Mouse (Mus musculus): ENCODE results near the gene Thsd4.

Thsd4 gene

GRCm38 (mm10) chr9:60381010-60381409, 140.8 kb downstream of the Thsd4 start:
- no peak for DNase-seq (ENCODE audit: low spot score)

DNA sequence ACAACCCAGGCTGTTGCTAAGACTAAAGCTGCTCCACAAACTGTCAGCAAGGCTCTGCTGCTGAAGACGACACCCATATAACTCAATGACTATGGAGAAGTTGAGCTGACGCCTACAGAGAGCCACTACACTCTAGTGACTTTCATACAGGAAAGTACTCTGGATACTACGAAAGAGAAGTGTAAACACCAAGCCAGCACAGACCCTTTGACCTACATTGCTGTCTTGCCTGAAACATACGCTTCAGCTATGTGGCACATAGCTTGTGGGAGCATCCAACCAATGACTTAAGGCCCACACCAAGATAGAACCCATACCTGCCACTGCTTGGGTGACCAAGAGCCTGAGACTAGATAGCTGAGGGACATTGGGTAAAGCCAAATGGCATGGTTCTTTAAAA, 141.3 kb downstream of the Thsd4 start:
- no peak for DNase-seq (ENCODE audit: low spot score)

DNA sequence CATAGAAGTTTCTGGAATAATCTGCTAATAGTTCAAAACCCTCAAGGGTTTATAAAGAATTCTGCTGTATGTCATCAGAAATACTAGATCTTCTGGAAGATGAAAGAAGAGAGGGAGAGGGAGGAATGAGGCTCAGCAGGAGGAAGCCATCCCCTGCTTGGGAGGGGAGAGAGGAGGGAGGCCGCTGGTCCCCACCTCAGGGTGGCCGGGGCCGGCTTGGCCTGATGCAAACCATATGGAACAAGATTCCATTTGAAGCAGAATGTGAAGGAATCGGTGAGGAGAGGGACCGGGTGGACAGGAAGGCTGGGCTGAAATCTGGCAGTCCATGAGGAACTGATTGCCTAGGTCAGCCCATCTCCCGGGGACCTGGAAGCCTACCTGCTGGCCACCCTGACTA, 143.6 kb downstream of the Thsd4 start:
- no peak for DNase-seq (ENCODE audit: low spot score)

- DNase-seq (ENCODE audit: low spot score) = no peak
Observed at GRCm38 (mm10) chr9:60373161-60373737, 148.6 kb downstream of the Thsd4 start.

- DNase-seq (ENCODE audit: low spot score) = no peak
Observed at GRCm38 (mm10) chr9:60368516-60368915, 153.3 kb downstream of the Thsd4 start.

- no peak for DNase-seq (ENCODE audit: low spot score)
Observed at GRCm38 (mm10) chr9:60367617-60368305, 154.1 kb downstream of the Thsd4 start.

DNA sequence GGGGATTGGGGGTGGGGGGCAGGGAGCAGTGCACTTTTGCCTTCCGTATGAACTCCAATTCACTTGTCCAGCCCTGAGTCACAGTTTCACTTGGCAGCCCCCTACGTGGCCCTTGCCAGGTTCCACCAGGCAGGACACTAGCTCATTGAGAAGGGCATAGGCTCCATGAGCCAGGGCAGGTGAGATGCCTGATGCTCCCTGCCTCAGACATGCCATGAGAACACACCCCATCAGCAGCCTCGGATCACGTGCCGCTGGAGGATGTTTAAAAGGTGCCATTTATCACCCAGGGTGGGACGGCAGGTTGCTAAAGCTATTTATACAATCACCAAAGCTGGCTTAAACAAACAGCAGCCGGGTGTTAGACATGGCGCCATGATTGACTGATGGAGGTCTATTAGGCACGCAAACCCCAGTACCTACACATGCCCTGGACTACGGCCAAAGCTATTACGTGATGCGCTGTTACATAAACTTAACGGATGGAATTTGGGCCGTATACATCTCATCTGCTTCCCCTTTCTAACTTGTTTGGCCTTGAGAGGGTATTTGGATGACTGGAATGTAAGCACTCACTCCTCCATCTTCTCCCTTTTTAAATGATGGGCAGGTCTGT, 157.6 kb downstream of the Thsd4 start:
- no peak for DNase-seq (ENCODE audit: low spot score)

DNA sequence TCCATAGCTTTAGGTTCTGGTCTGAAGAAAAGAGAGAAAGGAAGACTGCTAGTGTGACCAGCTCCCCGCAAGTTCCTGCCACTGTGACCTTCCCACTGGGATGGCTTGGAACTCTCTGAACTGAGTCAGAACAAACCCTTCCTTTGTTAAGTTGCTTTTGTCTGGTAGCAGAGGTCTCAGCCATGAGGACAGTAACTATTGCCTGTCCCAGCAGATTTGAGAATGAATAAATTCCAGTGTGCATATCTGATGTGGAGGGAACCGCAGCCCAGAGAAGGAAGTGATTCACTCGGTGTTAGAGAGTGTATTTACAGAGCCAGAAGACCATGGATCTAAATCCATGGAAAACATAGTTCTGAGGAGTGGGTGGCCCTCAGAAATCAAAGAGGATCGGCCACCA, 169.5 kb downstream of the Thsd4 start:
- no peak for DNase-seq (ENCODE audit: low spot score)

GRCm38 (mm10) chr9:60351153-60351552, 170.7 kb downstream of the Thsd4 start:
- no peak for DNase-seq (ENCODE audit: low spot score)

GRCm38 (mm10) chr9:60336147-60336546, 185.7 kb downstream of the Thsd4 start:
- DNase-seq (ENCODE audit: low spot score) = no peak

DNA sequence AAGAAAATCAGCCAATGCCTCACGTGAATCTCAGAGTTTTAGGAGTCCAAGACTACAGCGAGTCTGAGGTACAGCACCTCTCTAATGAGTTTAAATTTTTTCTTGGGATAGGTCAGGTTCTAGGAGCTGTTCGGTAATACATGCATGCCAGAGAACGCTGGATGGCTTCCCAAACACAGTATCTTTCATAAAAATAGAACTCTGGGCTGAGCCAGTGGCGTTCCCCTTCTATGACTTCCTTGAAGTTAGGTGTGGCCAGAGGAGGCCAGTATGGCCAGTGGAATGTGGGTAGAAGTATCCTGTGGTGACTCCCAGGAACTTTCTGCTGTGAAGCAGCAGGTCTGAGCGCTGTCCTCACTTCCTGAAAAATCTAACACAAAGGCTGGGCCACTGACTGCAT, 186.4 kb downstream of the Thsd4 start:
- no peak for DNase-seq (ENCODE audit: low spot score)

DNA sequence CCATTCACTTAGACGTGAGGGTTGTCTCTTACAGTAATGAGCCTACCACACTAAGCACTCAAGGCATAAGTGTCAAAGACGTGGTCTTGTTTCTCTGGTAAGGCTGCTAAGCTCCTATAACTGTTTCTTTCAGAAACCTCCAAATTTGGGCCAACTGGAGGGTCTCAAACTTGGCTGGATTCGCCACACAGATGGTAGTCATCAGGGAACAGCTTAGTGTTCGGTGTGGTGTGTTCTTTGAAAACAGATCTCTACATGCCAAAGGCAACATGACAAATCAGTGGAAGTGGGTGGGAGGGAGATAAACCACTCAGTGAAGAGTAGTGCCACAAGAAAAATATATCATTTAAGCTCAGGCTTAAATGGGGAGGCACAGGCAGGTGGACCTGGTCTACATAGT, 191.9 kb downstream of the Thsd4 start:
- no peak for DNase-seq (ENCODE audit: low spot score)

GRCm38 (mm10) chr9:60324716-60325115, 197.1 kb downstream of the Thsd4 start:
- DNase-seq (ENCODE audit: low spot score) = peak; percentile 39

- no peak for DNase-seq (ENCODE audit: low spot score)
Observed at GRCm38 (mm10) chr9:60323435-60323834, 198.4 kb downstream of the Thsd4 start.

GRCm38 (mm10) chr9:60317291-60317690, 204.6 kb downstream of the Thsd4 start:
- no peak for DNase-seq (ENCODE audit: low spot score)

DNA sequence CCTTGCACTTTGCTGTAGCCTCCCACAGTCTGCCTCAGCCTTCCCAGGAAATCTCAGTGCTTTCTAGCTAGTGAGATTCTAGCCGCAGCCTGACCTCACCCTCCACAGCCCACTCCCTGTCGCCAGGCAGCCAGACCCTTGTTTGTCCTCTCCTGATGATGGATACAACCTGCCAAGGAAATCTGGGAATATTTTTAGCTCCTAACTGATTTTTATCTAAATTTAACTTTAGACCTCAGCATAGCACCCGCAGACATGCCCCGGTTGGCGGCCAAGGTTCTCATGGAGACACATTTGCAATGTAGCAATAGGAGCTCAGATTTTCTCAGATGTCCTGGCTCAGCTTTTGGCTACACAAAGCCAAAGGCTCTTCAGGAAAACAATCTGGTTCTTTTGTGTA, 205.3 kb downstream of the Thsd4 start:
- DNase-seq (ENCODE audit: low spot score) = no peak

DNA sequence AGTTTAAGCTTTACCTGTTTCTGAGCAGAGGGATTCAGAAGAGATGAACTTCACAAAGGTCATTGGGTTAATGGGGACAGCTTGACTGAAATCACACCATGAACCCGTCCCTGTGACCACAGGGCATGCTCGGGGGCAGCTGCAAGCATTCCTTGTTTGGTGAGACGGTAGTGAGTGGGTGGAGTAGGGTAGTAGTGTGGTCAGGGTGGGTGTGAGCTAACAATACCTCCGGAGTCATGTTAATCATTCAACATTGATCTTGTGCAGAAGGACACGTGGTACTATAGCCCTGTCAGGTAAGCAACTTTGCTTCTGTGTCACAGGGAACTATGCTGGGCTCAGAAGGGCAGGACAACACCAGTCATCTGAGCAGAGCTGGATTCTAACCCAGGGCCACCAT, 206.3 kb downstream of the Thsd4 start:
- no peak for DNase-seq (ENCODE audit: low spot score)

GRCm38 (mm10) chr9:60313661-60314060, 208.2 kb downstream of the Thsd4 start:
- DNase-seq (ENCODE audit: low spot score) = no peak

DNA sequence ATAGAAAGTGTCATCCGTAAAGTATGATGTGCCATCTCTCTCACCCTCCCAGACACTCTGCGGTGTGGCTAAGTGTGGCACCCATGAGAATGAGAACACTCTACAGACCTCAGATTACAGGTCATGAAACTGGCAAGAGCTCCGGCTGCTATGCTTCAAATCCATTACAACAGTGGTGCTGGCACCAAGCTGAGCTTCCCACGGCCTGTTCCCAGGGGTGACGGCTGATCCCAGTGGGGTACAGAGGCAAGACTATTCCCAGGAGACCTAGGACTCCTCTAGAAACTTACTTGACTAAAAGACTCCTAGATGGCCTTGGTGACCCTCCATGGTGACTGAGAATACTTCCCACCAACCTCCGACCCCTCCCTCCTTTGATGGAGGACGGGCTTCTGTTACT, 209.2 kb downstream of the Thsd4 start:
- DNase-seq (ENCODE audit: low spot score) = no peak

- peak; percentile 23 for DNase-seq (ENCODE audit: low spot score)
Observed at GRCm38 (mm10) chr9:60311594-60312128, 210.2 kb downstream of the Thsd4 start.

GRCm38 (mm10) chr9:60310741-60311317, 211.0 kb downstream of the Thsd4 start:
- no peak for DNase-seq (ENCODE audit: low spot score)

DNA sequence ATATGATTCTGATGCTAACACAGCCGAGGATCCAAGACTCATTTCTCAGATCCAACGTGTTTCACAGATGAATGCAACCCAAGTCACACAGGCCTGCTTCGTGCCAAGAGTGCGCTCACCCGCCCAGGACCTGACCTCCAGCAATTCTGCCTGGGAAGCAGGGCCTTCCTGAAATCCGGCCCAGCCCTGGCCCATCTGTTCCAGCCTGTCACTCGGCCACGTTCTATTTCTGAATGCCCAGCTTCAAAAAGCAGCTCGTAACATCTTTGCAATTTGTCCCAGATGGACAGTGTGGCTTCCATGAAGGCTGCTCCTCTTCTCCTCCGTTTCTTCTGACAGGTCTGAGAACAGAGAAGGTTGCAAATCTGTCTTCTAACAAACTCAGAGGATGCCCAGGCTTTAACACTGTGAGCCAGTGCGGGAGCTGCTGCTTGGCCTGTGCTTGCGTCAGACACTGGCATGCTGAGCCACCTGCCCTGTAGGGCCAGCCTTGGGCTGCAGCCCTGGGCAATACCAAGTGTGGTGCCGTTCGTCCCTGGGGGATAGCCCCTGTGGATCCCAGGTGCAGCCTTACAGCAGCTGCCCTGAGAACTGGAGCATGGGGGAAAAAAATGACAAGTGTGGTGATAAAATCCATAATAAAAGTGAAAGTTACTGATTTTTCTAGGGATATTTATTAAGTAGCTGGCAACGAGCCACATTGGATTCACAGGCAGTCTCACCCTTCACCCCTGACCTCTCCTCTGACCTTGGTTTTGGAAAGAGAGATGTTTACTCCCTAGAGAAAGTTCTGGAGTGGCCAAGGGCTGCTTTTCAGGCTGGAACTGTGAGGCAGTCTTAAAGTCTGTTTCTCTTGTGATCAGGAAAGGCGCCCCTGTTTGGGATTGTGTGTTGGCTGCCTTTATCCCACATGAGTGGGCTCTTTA, 211.8 kb downstream of the Thsd4 start:
- peak; percentile 60 for DNase-seq (ENCODE audit: low spot score)

Measured in adipocyte (in vitro differentiated cells).